Mouse (Mus musculus) c-Kit-negative CD71-positive TER-119-positive erythroid progenitor cells, embryonic 14.5 days (primary cell): Measurements from ENCODE around the gene Gm49333.

ENCODE experiments used
- DNase-seq: peaks from one replicate; pipeline ENCODE4 v3.0.0-alpha.2; 2013; ENCODE audit warnings: low read depth, low spot score

The Gm49333 gene

DNA sequence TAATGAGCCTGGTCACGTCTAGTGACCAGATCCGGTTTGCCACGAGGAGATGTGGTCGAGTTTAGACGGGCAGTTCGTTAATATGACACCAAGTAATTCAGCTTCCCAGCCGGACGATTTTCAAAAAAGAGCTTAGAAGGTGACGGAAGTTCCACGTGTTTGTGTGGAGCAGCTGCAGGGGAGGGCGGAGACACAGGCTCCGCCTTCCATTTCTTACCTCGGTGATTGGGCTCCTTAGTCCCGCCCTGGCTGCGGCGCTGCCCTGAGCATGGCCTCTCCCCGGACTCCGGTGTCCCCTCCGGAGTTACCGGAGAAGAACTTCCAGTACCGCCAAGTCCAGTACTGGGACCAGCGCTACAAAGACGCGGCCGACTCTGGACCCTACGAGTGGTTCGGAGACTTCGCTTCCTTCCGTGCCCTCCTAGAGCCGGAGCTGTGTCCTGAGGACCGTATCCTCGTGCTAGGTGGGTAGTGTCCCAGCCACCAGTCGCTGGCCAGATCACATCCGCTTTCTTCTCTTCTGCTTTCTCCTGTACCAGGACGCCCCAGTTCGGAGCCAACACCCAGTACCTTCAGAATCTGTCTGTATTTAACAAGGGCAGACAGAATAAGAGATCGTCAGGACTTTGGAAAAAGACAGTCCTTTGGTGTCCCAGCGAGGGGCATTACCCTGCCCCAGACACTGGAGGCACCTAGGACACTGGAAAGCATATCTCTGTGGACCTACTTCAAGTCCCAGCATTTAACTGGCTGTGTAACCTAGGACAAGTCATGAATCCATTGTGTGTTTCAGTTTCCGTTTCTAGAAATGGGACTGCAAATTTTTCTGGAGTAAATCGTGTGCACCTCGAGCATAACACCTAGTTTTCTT, at the start of gene Gm49333, which contains the start of the genes Eef1akmt4 and Alg3:
TSS of gene Gm49333 (plus strand) at position 254 of the 871 bp plus-strand sequence.
TSS of gene Eef1akmt4 (plus strand) at position 237 of the 871 bp plus-strand sequence.
TSS of gene Alg3 (minus strand) at position 379 of the 871 bp plus-strand sequence.
- peak; percentile 77 for DNase-seq

DNA sequence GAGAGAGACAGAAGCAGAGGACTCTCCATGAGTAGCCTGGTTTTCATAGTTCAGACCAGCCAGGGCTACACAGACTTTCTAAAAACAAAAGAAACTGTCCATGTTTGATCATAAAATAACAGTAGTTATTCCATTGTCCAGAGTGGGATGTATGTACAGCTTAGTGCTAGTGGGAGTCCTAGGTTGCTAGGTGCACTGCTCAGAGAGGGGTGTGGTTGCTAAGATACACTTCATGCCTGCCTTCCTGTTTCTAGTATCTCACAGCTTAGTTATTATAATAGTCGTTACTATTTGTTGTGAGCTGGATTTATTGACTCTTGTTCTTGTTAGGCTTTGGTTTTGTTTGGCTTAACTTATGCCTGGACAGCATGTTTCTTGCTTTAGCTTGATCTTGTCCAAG, 46.3 kb upstream of the Gm49333 start:
- no peak for DNase-seq

DNA sequence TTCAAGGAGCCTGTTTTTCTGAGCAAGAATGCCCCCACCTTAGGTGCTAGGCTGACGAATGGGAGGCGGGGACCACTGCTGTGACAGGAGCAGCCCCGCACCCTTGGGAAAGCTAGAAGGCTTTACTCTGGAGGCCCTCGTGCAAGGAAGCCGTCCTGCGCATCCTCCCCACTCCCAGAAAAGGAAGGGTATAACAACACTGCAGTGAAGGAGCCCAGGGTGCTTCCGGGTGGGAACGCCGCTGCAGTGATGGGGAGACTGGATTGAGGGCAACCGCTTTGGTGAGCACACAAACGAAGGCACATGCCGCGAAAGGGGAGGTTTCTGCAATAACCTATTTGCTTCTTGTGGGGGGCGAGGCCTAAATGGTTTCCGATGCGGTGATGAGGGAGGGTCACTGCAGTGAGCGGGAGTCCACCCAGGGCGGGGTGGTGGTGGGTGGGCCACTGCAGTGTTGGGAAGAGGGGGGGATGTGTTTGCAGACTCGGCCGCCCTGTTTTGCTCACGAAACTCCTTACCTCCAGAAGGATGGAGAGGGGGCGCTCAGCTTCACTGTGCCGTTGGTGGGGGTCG, 22.0 kb upstream of the Gm49333 start, which contains the start of gene Vwa5b2:
TSS of gene Vwa5b2 (plus strand) at position 106 of the 573 bp plus-strand sequence.
- DNase-seq, result no peak

DNA sequence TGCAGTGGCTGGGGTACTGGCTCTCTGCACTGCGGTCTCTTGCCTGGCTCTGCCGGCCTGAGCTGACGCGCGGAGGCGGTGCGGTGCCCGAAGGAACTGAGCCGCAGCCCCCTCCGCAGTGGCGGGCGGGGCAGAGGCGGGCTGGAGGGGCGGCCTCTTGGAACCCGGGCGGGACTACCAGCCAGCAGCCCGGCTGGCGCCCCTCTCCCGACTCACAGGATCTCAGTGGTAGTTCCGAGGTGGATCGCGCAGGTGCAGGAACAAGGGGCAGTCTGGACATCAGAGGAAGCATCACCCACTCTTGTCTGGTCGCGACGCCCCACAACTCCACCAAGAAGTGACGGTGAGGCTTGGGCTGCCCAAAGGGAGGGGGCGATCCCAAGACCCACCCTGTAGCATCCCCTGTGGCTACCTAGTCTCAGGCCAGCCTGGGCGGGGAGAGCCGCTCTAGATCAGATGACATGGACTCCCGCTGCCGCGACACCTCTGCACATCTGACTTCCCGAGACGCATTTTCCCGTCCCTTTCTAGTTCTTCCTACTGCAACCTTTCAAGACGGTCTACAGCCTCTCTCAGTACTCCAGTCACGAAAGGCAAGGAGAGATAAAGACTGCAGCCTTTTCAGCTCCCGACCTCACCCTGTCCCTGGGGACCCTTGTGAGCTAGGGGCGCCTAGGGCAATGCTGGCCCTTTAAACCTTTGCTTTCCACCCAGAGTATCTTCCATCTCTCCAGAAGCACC, 21.3 kb upstream of the Gm49333 start:
- no peak for DNase-seq

DNA sequence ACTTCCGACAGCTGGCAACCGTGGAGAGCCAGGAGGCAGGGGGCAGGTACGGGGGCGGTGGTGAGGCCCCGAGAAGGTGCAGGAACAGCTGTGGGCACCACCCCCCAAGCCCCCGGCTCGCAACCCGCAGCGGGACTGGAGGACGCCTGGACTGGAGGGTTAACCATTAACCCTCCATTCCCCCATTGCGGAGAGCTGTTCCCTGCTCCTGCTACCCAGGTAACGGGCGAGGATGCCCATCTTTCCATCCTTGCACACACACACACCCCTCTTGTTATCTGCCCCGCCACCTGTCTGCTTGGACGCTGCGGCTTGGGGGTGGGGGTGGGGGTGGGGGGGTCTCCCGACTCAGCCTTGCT, 20.8 kb upstream of the Gm49333 start:
- DNase-seq, result no peak

DNA sequence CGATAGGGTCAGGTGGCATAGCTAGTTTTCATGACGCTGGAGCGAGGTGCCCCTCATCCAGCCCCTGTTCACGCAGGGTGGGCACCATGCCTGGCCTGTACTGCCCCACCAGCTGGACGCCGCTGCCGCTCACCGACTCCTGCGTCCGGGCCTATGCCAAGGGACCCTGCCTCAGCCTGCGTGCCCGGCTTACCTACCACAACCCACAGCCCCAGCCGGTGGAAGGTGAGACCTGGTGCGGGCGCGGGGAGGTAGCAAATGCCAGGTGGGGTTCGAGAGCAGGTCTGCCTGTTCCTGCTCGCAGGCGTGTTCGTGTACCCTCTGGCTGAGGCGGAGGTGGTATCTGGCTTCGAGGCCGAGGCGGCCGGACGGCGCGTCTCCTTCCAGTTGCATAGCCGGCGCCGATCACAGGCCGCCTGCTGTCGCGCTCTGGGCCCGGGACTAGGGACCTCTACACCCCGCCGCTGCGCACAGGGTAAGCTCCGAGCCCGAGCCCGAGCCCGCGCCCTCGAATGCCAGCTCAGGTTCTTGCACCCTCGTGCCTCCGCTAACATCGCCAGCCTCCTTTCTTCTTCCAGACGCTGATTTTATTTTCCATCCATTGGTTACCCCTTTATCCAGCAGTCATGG, 20.2 kb upstream of the Gm49333 start:
- no peak for DNase-seq

GRCm38 (mm10) chr16:20595060-20595673, 16.2 kb upstream of the Gm49333 start:
- DNase-seq, result no peak

DNA sequence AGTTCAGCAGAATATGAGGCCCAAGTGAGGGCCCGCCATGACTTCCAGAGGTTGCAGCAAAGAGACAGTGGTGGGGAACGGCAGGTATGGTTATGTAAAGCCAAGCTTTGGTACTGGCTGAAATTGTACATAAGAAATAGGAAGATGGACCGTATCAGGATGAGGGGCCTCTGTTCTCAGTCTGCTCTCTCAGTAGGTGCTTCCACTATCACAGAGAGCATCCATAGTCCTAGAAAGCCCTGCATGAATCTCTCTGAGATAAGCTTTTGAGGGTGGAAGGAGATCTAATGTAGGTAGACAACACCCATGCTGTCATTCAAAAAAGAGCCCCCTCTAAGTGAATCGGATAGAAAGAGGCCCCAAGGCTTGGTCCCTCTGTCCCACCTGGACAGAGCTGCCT, 15.7 kb upstream of the Gm49333 start:
- no peak for DNase-seq

GRCm38 (mm10) chr16:20596687-20597441, 14.5 kb upstream of the Gm49333 start:
- DNase-seq, result no peak

GRCm38 (mm10) chr16:20600511-20600910, 10.9 kb upstream of the Gm49333 start:
- DNase-seq, result no peak

GRCm38 (mm10) chr16:20604705-20605104, 6.7 kb upstream of the Gm49333 start:
- DNase-seq, result no peak

DNA sequence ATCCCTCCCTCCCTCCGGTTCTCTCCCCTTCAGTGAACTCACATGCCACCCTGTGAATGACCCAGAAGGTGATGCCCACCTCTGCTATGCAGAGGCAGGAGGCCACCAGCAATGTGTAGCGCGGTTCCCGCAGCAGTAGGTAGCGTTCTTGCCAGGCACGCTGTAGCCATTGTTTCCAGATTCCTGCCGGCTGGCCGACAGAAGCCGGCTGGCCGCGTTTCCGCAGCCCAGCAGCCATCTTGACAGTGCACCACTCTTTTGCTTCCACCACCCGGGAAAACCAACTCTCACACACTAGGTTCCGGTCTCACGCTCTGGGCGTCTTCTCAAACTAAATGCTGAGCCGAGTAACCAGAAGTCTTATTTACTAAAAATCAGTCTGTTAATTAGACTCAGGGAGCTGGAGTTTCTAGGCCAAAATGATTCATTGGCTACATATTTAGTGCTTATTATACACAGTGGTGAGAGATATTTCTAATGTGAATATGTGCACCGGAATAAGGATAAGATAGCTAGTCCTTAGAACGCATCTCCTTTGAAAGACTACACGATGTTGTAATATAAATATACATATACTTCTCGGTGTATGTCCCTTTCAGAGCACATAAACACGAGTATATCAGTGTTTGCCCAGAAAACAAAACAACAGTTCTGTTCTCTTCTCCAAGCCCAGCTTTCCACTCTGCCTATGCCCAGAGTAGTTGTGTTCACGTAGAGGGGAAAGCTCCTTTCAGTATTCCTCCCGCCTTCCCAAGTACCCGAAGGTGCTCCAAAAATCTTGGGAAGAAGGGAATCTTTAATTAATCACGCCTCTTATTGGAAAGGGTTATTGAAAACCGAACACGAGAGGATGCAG, 681 bp upstream of the Gm49333 start:
- peak; percentile 67 for DNase-seq

DNA sequence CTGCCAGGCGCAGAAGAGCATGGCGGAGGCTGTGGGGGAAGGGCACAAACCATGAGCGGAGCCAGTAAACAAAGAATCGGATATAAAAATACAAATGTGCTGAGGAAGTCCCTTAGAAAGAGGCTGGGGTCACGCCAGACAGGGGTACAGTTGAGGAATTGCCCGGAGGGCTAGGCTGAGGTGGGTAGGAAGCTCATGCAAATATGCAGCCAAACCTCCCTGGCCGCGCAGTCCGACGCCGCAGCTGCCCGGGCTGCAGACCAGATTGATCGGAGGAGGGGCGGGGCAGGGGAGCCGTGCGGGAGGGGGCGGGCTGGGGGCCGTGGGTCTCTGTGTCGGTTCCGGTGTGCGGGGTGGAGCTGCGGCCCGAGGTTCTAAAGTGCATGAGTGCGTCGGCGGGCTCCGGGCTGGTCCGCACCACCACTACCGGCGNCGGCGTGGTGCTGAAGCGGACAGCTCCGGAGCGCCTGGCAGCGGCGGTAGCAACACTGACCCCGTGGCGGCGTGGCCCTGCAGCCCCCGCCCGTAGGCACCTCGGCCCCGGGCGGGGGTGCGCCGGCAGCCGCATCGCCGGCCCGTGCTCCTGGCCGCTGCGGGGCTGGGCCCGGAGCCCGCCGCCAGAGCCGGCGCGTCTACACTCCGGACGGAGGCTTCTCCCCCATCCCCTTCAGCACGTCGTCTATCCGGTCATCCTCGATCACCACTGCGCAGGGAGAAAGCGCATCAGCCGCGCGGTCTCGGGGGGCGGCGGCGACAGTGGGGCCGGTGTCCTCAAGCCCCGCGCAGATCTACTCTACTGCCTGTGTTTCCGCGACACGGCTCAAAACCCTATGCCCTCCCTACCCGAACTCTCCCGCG, 8.4 kb downstream of the Gm49333 start:
- DNase-seq, result no peak

GRCm38 (mm10) chr16:20620399-20620735, 9.0 kb downstream of the Gm49333 start:
- DNase-seq, result no peak

DNA sequence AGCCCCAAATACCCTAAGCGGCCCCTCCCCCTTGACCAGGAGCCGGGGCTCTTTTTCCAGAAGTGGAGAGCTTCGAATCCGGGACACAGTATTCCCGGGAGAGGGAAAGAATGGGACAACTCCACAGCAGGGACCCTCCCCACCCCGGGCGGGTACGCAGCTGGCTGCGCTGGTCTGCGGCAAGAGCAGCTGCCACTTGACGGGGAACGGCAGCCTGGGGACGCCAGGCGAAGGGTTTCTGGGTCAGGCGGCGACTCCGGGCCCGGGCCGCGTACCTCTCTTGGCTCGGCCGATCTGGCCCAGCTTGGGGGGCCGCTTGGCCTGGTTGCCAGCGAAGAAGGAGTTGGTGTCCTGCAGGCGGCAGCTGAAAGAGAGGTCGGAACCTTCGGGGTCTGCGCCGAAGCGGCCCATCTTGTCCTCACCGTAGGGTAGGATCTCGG, 9.4 kb downstream of the Gm49333 start:
- no peak for DNase-seq

DNA sequence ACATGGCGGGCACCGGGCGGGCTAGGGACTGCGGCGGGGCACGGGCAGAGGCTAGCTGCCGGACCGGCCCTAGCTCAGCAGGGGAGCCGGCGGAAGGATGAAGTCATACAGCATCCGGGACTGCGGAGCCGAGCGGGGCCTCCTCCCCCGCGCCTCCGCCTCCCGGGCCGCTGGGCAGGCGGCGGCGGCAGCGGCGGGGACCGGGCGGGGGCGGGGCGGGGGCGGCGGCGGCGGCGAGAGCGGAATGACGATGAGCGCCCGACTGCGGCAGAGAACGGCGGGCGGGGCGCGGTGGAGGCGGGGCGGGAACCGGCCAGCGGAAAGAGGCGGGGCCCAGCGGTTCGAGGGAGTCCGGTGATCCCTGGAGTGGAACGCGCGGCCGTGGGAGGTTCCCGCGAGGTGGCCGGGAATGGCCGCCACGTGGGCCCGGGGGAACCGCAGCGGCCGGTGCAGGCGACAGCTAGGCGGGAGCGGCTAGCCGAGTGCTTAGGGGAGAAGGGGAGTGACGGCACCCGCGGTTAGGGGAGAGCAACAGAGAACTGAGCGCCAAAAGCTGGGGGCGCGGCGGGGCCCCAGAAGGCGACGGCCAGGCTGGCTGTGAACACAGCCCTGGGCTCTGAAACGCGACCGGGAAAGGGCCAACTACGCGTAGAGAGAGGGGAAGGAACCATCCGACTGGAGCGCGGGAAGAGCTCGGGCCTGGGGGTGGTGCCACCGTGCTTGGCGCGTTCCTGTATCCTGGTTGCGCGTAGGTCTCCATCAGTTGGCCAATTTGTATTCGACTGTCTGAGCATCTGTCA, 10.0 kb downstream of the Gm49333 start, which contains the start of gene Camk2n2:
TSS of gene Camk2n2 (minus strand) at position 97 of the 800 bp plus-strand sequence.
- peak; percentile 29 for DNase-seq

GRCm38 (mm10) chr16:20621991-20622685, 10.7 kb downstream of the Gm49333 start:
- DNase-seq, result no peak
